Mouse (Mus musculus) myocyte (in vitro differentiated cells): ENCODE results near the gene Wwox.

Experiments
- MAX ChIP-seq: IDR thresholded peaks from one replicate; pipeline ENCODE4 v1.6.1; 2011; ENCODE audit warnings: low read depth, mild to moderate bottlenecking, control low read depth
- TCF12 ChIP-seq: IDR thresholded peaks from one replicate; pipeline ENCODE4 v1.6.1; 2011; ENCODE audit warnings: mild to moderate bottlenecking, control low read depth; ENCODE audit not compliant: poor library complexity, insufficient read depth, severe bottlenecking
- USF1 ChIP-seq: IDR thresholded peaks from one replicate; pipeline ENCODE4 v1.6.1; 2011; ENCODE audit warnings: low read depth, mild to moderate bottlenecking, control low read depth, moderate library complexity

DNA sequence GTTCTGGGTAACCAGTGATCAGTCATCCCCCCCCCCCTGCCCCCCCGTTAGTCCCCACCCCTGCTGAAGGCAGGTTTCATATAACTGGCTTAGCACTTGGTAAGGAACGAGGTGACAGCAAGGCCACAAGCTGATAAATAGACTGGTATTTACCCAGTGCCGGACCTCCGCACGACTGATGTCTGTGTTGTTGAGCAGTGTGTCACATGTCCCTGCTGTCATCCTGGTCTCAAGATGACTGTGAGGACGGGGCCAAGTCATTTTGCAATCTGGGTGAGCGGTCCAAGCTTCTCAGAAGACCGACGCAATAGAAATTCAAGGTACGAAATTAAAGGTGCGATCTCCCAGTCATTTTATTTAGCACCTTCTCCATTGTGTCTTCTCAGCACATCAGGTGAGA lies 538.3 kb downstream of the Wwox start:
- TF ChIP-seq MAX: no peak
- TF ChIP-seq TCF12: no peak
- no peak for TF ChIP-seq USF1
